Mouse (Mus musculus): ENCODE measurements around the gene Vmn1r117.
"Not testable (repeated sequence)": the region's sequence is repeated elsewhere in the genome, so short reads cannot be mapped to it uniquely, and the experiment has no call there.

Gene Vmn1r117

DNA sequence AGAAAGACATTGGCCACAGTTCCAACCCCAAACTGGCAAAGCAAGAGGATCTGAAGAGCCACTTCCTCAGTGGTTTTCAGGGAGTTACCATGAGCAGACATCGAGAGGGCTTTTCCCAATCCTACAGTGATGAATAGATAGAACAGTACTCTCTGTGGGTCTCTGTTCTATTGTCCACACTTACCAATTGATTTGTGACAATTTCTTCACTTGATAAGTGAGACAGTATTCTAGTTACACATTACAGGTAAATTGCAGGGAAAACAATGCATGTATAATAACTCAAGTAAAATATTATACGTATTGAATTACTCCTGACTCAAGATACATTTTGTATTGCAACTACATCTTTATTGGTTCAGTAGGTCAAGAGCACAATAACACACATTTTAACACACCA, at the start of gene Vmn1r117:
Vmn1r117 (minus strand) TSS at position 101 of the 400 bp plus-strand sequence.
- DNase-seq (ENCODE audit: low read depth, low spot score) = not testable (repeated sequence)

GRCm38 (mm10) chr7:20912247-20912646, 28.3 kb upstream of the Vmn1r117 start, which contains the start of gene Vmn1r118:
Gene Vmn1r118 (minus strand): TSS chr7:20912347.
- DNase-seq (ENCODE audit: low read depth, low spot score) = not testable (repeated sequence)

GRCm38 (mm10) chr7:20871956-20872355, 12.0 kb downstream of the Vmn1r117 start, which contains the start of gene Vmn1r116:
Gene Vmn1r116 (plus strand): TSS chr7:20872256.
- DNase-seq (ENCODE audit: low read depth, low spot score) = not testable (repeated sequence)

GRCm38 (mm10) chr7:20844885-20845284, 39.0 kb downstream of the Vmn1r117 start, which contains the start of gene Vmn1r115:
Gene Vmn1r115 (minus strand): TSS chr7:20844985.
- DNase-seq (ENCODE audit: low read depth, low spot score) = not testable (repeated sequence)

All from R1 (cell line).